Mouse (Mus musculus): ENCODE measurements around the gene Ankle2. TPM values are rescaled to one million over a fixed set of nuclear protein-coding genes. Genes with fewer than 3 reads are reported as not detected.

The Ankle2 gene
- polyA plus RNA-seq (2014; fragmentation: Nextera tagmentation; extraction: Ambion mirVana), result 26.9 and 27.8 TPM in 2 replicates

- H3K9ac ChIP-seq (replicated peaks; ENCODE audit: low read length), result peak within 1 kb of the TSS; percentile 90
- ATAC-seq (ENCODE audit: low FRiP score, low TSS enrichment) (peak; percentile 96), DNase-seq (peak; percentile 96)
- peaks cover 17% of the 10 kb centered on the region for H3K4me1 ChIP-seq (ENCODE audit: control insufficient read depth, insufficient read depth, low read length)
- no peaks in the 10 kb centered on the region for H3K27me3 ChIP-seq (ENCODE audit: control insufficient read depth, insufficient read depth, low read length)
- WGBS, result under 1% methylated on average over 81 of the region's 81 CpGs
- peak within 1 kb of the TSS; percentile 78 for H3K4me2 ChIP-seq (ENCODE audit: low read length)
- peak within 1 kb of the TSS; percentile 83 for H3K27ac ChIP-seq (replicated peaks; ENCODE audit: low read depth, low read length)
- H3K4me3 ChIP-seq (replicated peaks; ENCODE audit: low read depth, low read length), result peak within 1 kb of the TSS; percentile 93
- H3K9me3 ChIP-seq (ENCODE audit: control insufficient read depth, low read length), result no peaks in the 10 kb centered on the region
- H3K36me3 ChIP-seq (ENCODE audit: control insufficient read depth, insufficient read depth, low read length), result peaks cover 32% of the 10 kb centered on the region
Measured at GRCm38 (mm10) chr5:110230780-110231461, at the start of gene Ankle2. Gene Ankle2 (plus strand): TSS chr5:110231004.

- WGBS, result 96% methylated on average over 5 of the region's 5 CpGs
- no peak overlapping the region for H3K4me3 ChIP-seq (replicated peaks; ENCODE audit: low read depth, low read length)
- H3K27ac ChIP-seq (replicated peaks; ENCODE audit: low read depth, low read length), result no peak overlapping the region
- H3K4me2 ChIP-seq (ENCODE audit: low read length), result no peak overlapping the region
- H3K9me3 ChIP-seq (ENCODE audit: control insufficient read depth, low read length), result no peaks in the 10 kb centered on the region
- H3K9ac ChIP-seq (replicated peaks; ENCODE audit: low read length), result no peak overlapping the region
- ATAC-seq (ENCODE audit: low FRiP score, low TSS enrichment) (no peak), DNase-seq (no peak)
- no peaks in the 10 kb centered on the region for H3K27me3 ChIP-seq (ENCODE audit: control insufficient read depth, insufficient read depth, low read length)
- H3K36me3 ChIP-seq (ENCODE audit: control insufficient read depth, insufficient read depth, low read length), result peaks cover 45% of the 10 kb centered on the region
- peaks cover 9% of the 10 kb centered on the region for H3K4me1 ChIP-seq (ENCODE audit: control insufficient read depth, insufficient read depth, low read length)
Measured at GRCm38 (mm10) chr5:110181716-110182115, 49.1 kb upstream of the Ankle2 start.

GRCm38 (mm10) chr5:110203164-110203895 is 27.5 kb upstream of the Ankle2 start:
- Histone ChIP-seq H3K9me3 (ENCODE audit: control insufficient read depth, low read length) (no peaks in the 10 kb centered on the region), H3K9ac (replicated peaks; ENCODE audit: low read length) (no peak overlapping the region), H3K4me1 (ENCODE audit: control insufficient read depth, insufficient read depth, low read length) (no peaks in the 10 kb centered on the region), H3K36me3 (ENCODE audit: control insufficient read depth, insufficient read depth, low read length) (peaks cover 80% of the 10 kb centered on the region), H3K4me2 (ENCODE audit: low read length) (no peak overlapping the region), H3K27me3 (ENCODE audit: control insufficient read depth, insufficient read depth, low read length) (no peaks in the 10 kb centered on the region), H3K4me3 (replicated peaks; ENCODE audit: low read depth, low read length) (no peak overlapping the region), H3K27ac (replicated peaks; ENCODE audit: low read depth, low read length) (no peak overlapping the region)
- ATAC-seq (ENCODE audit: low FRiP score, low TSS enrichment) (no peak), DNase-seq (peak; percentile 3)
- WGBS, result 88% methylated on average over 10 of the region's 10 CpGs

DNA sequence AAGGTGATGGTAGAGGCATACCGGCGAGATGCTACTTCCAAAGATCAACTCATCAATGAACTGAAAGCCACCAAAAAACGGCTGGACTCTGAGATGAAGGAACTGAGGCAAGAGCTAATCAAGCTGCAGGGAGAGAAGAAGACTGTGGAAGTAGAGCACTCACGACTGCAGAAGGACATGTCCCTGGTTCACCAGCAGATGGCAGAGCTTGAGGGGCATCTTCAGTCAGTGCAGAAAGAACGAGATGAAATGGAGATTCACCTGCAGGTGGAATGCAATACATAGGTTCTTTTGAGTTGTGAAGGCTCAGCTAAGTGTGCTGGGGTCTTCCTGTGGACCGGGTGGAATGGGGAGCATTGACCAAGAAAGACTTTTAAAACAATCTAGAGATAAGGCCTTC is 26.0 kb upstream of the Ankle2 start:
- no peak overlapping the region for H3K4me3 ChIP-seq (replicated peaks; ENCODE audit: low read depth, low read length)
- H3K4me2 ChIP-seq (ENCODE audit: low read length), result no peak overlapping the region
- no peaks in the 10 kb centered on the region for H3K27me3 ChIP-seq (ENCODE audit: control insufficient read depth, insufficient read depth, low read length)
- no peak overlapping the region for H3K27ac ChIP-seq (replicated peaks; ENCODE audit: low read depth, low read length)
- H3K4me1 ChIP-seq (ENCODE audit: control insufficient read depth, insufficient read depth, low read length), result no peaks in the 10 kb centered on the region
- no peaks in the 10 kb centered on the region for H3K9me3 ChIP-seq (ENCODE audit: control insufficient read depth, low read length)
- no peak overlapping the region for H3K9ac ChIP-seq (replicated peaks; ENCODE audit: low read length)
- no peak for DNase-seq
- H3K36me3 ChIP-seq (ENCODE audit: control insufficient read depth, insufficient read depth, low read length), result peaks cover 93% of the 10 kb centered on the region
- ATAC-seq (ENCODE audit: low FRiP score, low TSS enrichment), result no peak
- 81% methylated on average over 6 of the region's 6 CpGs for WGBS

DNA sequence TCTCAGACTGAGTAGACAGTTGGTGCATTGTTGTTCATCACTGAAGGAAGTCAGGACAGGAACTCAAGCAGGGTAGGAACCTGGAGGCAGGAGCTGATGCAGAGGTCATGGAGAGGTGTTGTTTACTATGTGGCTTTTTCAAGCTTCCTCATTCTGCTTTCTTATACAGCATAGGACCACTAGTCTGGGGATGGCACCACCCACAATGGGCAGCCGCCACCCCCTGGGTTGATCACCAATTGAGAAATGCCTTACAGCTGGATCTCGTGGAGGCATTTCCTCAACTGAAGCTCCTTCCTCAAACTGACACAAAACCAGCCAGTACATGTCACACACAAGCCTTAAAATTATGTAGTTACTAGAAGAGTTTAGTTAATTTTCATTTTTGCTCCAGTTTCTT is 19.5 kb upstream of the Ankle2 start:
- no peak overlapping the region for H3K27ac ChIP-seq (replicated peaks; ENCODE audit: low read depth, low read length)
- no peak overlapping the region for H3K9ac ChIP-seq (replicated peaks; ENCODE audit: low read length)
- DNase-seq (no peak), ATAC-seq (ENCODE audit: low FRiP score, low TSS enrichment) (no peak)
- H3K4me2 ChIP-seq (ENCODE audit: low read length), result no peak overlapping the region
- WGBS, result 95% methylated on average over 2 of the region's 2 CpGs
- H3K4me1 ChIP-seq (ENCODE audit: control insufficient read depth, insufficient read depth, low read length), result no peaks in the 10 kb centered on the region
- no peaks in the 10 kb centered on the region for H3K27me3 ChIP-seq (ENCODE audit: control insufficient read depth, insufficient read depth, low read length)
- H3K4me3 ChIP-seq (replicated peaks; ENCODE audit: low read depth, low read length), result no peak overlapping the region
- H3K36me3 ChIP-seq (ENCODE audit: control insufficient read depth, insufficient read depth, low read length), result peaks cover 93% of the 10 kb centered on the region
- no peaks in the 10 kb centered on the region for H3K9me3 ChIP-seq (ENCODE audit: control insufficient read depth, low read length)

- Histone ChIP-seq H3K4me3 (replicated peaks; ENCODE audit: low read depth, low read length) (no peak overlapping the region), H3K9ac (replicated peaks; ENCODE audit: low read length) (no peak overlapping the region), H3K27ac (replicated peaks; ENCODE audit: low read depth, low read length) (no peak overlapping the region), H3K4me2 (ENCODE audit: low read length) (no peak overlapping the region), H3K9me3 (ENCODE audit: control insufficient read depth, low read length) (no peaks in the 10 kb centered on the region), H3K36me3 (ENCODE audit: control insufficient read depth, insufficient read depth, low read length) (peaks cover 95% of the 10 kb centered on the region), H3K4me1 (ENCODE audit: control insufficient read depth, insufficient read depth, low read length) (no peaks in the 10 kb centered on the region), H3K27me3 (ENCODE audit: control insufficient read depth, insufficient read depth, low read length) (no peaks in the 10 kb centered on the region)
- 95% methylated on average over 3 of the region's 3 CpGs for WGBS
- no peak for ATAC-seq (ENCODE audit: low FRiP score, low TSS enrichment)
- no peak for DNase-seq
Measured at GRCm38 (mm10) chr5:110216780-110217179, 14.0 kb upstream of the Ankle2 start.

- Histone ChIP-seq H3K9ac (replicated peaks; ENCODE audit: low read length) (no peak overlapping the region), H3K27ac (replicated peaks; ENCODE audit: low read depth, low read length) (no peak overlapping the region), H3K36me3 (ENCODE audit: control insufficient read depth, insufficient read depth, low read length) (peaks cover 88% of the 10 kb centered on the region), H3K27me3 (ENCODE audit: control insufficient read depth, insufficient read depth, low read length) (no peaks in the 10 kb centered on the region), H3K4me1 (ENCODE audit: control insufficient read depth, insufficient read depth, low read length) (no peaks in the 10 kb centered on the region), H3K4me3 (replicated peaks; ENCODE audit: low read depth, low read length) (no peak overlapping the region), H3K4me2 (ENCODE audit: low read length) (no peak overlapping the region), H3K9me3 (ENCODE audit: control insufficient read depth, low read length) (no peaks in the 10 kb centered on the region)
- no peak for DNase-seq
- no peak for ATAC-seq (ENCODE audit: low FRiP score, low TSS enrichment)
- 91% methylated on average over 4 of the region's 4 CpGs for WGBS
Measured at GRCm38 (mm10) chr5:110220331-110220730, 10.5 kb upstream of the Ankle2 start.

DNA sequence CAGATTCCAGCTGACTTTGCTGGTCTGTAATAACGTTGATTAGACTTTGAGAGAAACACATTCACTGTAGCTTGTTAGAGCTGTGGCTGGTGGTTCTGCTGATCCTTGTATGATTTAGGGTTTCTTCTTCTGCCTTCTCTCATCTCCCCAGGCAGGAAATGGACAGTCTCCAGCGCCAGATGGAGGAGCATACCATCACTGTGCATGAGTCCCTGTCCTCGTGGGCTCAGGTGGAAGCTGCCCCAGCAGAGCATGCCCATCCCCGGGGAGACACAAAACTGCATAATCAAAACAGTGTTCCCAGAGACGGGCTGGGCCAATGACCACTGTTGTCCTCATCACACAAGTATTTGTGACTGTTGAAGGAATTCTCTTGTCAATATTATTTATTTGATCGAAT is 8.0 kb upstream of the Ankle2 start:
- Histone ChIP-seq H3K4me1 (ENCODE audit: control insufficient read depth, insufficient read depth, low read length) (no peaks in the 10 kb centered on the region), H3K36me3 (ENCODE audit: control insufficient read depth, insufficient read depth, low read length) (peaks cover 85% of the 10 kb centered on the region), H3K27me3 (ENCODE audit: control insufficient read depth, insufficient read depth, low read length) (no peaks in the 10 kb centered on the region), H3K27ac (replicated peaks; ENCODE audit: low read depth, low read length) (no peak overlapping the region), H3K9me3 (ENCODE audit: control insufficient read depth, low read length) (no peaks in the 10 kb centered on the region), H3K4me3 (replicated peaks; ENCODE audit: low read depth, low read length) (no peak overlapping the region), H3K4me2 (ENCODE audit: low read length) (no peak overlapping the region), H3K9ac (replicated peaks; ENCODE audit: low read length) (no peak overlapping the region)
- ATAC-seq (ENCODE audit: low FRiP score, low TSS enrichment) (no peak), DNase-seq (no peak)
- WGBS, result 86% methylated on average over 6 of the region's 6 CpGs

GRCm38 (mm10) chr5:110225056-110225455 is 5.7 kb upstream of the Ankle2 start:
- Histone ChIP-seq H3K9ac (replicated peaks; ENCODE audit: low read length) (no peak overlapping the region), H3K27me3 (ENCODE audit: control insufficient read depth, insufficient read depth, low read length) (no peaks in the 10 kb centered on the region), H3K36me3 (ENCODE audit: control insufficient read depth, insufficient read depth, low read length) (peaks cover 65% of the 10 kb centered on the region), H3K4me3 (replicated peaks; ENCODE audit: low read depth, low read length) (no peak overlapping the region), H3K4me2 (ENCODE audit: low read length) (no peak overlapping the region), H3K4me1 (ENCODE audit: control insufficient read depth, insufficient read depth, low read length) (peaks cover 3% of the 10 kb centered on the region; the same call in 1 of the 2 replicates), H3K9me3 (ENCODE audit: control insufficient read depth, low read length) (no peaks in the 10 kb centered on the region), H3K27ac (replicated peaks; ENCODE audit: low read depth, low read length) (no peak overlapping the region)
- DNase-seq (no peak), ATAC-seq (ENCODE audit: low FRiP score, low TSS enrichment) (no peak)
- WGBS, result 93% methylated on average over 3 of the region's 3 CpGs
